Mouse (Mus musculus): ENCODE results near the gene Krt26.

DNA sequence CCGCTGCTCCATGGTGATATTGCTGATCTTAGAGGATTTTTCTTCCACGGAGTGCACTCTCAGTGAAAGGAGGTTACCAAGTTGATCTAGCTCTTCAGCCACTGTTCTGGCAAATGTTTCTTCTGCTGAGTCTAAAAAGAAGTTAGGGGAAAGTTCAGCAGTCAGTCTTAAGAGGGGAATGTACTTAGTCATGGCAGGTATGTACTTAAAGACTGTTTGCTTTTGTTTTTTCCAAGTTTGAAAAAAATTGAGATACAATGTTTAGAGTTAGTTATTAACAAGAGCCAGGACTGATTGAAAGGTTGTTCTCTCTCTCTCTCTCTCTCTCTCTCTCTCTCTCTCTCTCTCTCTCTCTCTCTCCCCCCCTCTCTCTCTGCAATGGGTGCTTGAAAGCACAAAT is 8.1 kb downstream of the Krt26 start:
- TF ChIP-seq CTCF (IDR thresholded peaks at IDR 0.05; ENCODE audit: low read depth, low read length) (no peak), POLR2A (IDR thresholded peaks at IDR 0.05; ENCODE audit: borderline replicate concordance, low read depth, low read length) (no peak)

All from bone marrow macrophage, adult 2 months (primary cell).